Mouse (Mus musculus) telencephalon, adult 2 months (tissue): ENCODE measurements around the gene Epha10.
"Not testable (repeated sequence)": the region's sequence is repeated elsewhere in the genome, so short reads cannot be mapped to it uniquely, and the experiment has no call there.

Source experiments
- DNase-seq: peaks from one replicate; pipeline ENCODE4 v3.0.0-alpha.2; 2011; ENCODE audit warnings: low read depth, low spot score

Epha10 gene

DNA sequence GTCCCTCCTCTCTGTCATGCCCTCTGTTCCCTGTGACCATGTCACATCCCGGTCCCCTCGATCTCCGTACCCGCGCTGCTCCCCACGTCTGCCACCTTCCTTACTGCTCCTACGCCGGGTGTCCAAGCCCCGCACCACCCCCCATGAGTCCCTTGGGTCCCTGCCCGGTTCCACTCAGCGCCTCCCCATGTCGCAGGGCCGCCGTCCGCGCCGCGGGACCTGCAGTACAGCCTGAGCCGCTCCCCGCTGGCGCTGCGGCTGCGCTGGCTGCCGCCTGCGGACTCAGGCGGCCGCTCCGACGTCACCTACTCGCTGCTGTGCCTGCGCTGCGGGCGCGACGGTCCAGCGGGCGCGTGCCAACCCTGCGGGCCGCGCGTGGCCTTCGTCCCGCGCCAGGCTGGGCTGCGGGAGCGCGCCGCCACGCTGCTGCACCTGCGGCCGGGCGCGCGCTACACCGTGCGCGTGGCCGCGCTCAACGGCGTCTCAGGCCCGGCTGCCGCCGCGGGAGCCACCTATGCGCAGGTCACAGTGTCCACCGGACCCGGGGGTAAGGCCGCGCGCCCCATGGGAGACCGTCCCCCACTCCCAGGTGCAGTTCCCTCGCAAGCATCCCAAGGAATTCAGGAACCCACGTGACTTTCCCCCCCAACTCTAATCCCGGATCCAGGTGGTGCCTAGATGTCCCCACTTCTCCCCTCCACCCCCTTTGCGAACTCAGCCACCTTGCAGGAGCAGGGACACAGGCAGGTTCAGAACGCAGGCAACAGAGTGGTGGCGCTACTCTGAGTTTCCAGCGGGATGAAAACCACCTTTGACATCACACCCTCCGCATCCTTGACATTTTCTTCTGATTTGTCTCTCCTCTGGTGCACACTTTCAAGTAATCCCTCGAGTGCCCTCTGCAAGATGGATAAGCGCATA is 14.1 kb downstream of the Epha10 start:
- DNase-seq: no peak

DNA sequence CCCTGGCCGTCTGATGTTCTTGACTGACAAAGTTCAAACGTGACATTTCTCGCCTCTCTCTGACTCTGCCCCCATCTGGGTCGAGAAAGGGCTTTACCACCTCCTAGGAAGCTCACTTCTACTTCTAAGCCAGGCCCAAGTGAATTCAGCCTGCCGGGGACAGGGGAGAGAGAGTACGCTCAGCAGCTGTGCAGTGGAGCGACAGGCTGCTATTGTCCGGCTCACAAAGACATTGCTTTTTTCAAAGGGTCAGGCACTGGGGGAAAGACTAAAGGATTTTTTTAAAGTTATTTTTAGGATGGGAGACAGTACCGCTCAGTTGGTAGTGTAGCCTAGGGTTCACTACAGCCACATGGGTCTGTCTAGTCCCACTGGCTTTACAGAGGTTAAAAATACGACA is 17.7 kb downstream of the Epha10 start:
- DNase-seq: no peak

DNA sequence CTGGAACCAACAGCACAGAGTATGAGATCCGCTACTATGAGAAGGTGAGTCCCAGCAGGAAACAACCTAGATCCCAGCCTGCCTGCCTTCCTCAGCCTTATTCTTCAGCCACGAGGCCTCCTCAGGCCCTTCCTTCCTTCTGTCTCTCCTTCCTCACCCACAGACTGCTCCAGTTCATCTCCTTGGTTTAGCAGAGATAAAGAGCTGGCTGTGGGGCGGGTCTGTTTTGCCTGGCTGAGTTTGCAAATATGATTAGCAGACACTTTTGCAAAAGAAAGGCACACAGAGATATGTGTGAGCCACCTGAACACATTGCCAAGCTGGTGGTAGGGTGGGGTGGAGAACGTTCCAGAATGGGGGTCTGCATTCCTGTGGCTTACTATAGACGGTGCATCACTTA is 19.2 kb downstream of the Epha10 start:
- no peak for DNase-seq

DNA sequence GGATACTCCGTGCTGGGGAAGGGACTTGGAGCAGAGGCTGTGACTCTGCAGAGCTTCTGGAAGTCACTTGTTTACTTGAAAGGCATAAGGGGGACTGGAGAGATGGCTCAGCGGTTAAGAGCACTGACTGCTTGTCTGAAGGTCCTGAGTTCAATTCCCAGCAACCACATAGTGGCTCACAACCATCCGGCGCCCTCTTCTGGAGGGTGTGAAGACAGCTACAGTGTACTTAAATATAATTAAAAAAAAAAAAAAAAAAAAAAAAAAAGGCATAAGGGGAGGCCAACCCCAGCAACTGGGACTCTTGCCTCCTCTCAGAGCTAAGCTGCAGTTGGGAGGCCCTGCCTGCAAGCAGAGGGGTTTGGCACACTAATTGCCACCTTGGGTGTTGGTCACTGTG is 24.7 kb downstream of the Epha10 start:
- DNase-seq: no peak

DNA sequence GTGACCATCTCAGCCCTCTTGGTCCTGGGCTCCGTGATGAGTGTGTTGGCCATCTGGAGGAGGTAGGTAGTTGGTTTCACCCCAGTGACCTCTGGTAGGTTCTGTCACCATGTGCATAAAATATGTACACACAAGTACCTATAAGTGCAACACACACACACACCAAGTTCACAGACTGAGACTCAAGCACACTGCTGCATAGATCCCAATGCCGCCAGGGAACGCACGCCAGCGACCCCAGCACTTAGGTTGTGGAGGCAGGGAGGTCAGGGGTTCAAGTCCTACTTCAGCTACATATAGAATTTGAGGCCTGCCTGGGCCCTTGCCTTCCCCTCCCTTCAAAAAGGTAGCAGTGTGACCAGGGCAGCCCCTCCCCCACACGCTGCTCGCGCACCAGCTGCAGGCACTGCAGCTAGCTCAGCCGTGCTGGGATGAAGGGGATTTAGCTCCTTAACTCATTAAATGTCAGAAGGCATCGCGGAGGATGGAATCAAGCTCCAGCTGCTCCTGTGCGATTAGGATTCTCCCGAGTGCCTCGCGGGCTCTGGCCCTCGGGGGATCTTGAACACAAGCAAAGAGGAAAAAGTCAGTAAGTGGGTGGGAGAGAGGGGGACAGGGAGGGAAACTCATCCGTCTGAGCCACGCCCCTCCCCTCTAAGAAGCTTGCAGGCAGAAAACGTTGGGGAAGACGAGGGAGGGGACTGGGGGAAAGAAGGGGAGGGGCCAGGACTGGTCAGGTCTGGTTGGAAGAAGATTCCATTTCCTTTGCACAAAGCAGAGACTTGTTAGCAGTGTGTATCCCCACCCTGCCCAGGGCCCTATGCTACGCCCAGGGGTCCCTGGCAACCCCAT is 25.5 kb downstream of the Epha10 start:
- no peak for DNase-seq

DNA sequence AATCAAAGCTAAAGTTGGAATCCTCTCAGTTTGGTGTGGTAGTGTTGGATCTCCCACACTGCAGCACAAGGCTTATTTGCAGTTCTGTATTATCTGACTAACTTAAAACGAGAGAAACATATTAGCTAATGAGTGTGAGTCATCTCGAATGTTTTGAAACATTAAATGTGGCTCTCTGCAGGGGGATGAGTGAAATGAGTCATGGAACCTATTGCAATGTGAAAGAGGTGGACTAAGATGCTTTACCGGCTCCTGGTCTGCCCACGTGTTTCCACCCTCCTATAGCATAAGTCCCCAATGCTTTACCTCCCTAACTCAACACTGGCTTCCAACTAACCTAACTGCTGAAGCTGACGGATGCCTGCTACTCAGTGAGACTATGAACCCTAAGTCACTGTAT is 47.4 kb downstream of the Epha10 start:
- no peak for DNase-seq

DNA sequence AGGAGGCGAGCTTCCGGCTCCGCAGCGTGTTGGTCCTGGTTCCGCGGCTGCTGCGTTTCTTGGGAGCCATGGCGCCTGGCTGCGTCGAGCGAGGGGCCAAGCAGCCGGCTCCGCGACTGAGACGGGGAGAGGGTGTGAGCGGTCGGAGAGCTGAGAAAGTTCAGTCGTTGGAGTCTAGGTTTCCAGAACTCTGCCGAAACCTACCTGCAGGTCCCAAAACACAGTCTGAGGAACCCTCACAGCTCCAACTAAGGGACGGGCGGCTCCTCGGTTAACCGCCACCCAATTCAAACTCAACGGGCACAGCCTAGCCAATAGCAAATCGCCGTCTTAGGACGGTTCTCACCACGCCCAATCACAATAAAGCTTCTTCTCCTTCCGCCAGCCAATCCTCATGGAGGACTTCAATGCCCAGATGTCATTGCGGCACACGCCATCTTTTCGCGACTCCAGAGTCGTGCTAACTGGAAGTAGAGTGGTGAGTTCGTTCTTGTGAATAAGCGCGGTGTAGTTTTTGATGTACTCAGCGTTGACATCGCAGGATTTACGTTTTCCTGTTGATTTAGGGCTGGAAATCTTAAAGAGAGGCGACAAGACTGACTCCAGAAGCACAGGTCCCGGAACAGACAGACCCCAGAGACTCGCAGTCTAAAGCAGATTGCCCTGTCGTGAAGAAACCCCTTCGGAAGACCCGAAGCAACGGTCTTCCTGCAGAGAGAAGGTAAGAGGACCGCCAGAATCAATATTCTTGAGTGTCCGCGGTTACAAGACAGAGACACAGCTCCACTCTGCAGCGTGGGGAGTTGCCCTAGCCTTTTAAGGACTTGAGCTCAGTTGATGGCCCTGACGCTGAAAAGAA is 56.1 kb downstream of the Epha10 start, which contains the start of gene 9930104L06Rik:
TSS of gene 9930104L06Rik (plus strand) at position 436 of the 859 bp plus-strand sequence.
- DNase-seq: peak; percentile 98

DNA sequence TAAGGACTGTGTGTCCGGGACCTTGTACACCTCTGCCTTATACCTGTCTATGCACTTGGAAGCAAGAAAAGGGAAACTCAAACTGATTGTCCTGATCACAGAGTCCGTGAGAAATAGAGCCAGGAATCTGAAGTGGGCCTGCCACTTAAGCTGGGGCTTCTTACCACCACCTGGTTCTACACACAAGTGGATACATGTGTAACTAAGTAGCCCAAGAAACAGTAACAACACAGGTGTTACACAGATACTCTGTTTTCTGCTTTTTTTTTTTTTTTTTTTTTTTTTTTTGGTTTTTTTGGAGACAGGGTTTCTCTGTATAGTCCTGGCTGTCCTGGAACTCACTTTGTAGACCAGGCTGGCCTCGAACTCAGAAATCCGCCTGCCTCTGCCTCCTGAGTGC is 58.5 kb downstream of the Epha10 start, which contains the start of gene Cdca8:
TSS of gene Cdca8 (minus strand) at position 101 of the 400 bp plus-strand sequence.
- DNase-seq: not testable (repeated sequence)

DNA sequence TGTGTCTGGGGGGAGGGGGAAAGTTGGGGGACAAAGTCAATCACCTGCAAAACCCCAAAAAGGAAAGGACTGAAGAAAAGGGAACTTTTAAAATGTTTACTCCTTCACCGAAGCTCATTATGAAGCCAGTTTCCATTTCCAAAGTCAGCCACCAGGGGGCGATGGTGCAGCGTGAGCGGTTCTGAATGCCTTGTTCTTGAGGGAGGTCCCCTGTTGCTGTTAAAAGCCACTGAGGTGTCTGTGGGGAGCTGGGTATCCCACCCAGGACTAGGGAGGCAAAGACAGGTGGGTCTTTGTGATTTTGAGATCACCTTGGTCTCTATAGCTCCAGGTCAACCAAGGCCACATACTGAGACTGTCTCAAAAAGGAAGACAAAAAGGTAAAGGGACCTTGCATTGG is 62.3 kb downstream of the Epha10 start:
- DNase-seq: no peak

DNA sequence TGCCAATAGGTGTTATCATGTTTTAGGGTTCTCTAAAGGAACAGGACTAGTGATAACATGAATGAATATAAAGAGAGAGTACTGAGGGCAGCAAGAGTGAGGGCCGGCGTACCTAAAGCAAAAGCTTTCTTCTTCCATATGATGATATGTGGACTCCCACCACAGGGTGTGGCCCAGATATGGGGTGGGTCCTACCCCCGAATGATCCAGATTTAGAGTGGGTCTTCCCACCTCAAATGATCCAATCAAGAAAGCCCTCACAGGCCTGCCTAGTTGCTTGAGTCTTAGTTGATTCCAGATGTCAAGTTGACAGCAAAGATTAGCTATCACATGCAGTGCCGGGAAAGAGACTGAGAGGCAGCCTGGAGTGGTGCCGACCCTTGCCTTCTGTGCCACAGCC is 63.1 kb downstream of the Epha10 start:
- no peak for DNase-seq

DNA sequence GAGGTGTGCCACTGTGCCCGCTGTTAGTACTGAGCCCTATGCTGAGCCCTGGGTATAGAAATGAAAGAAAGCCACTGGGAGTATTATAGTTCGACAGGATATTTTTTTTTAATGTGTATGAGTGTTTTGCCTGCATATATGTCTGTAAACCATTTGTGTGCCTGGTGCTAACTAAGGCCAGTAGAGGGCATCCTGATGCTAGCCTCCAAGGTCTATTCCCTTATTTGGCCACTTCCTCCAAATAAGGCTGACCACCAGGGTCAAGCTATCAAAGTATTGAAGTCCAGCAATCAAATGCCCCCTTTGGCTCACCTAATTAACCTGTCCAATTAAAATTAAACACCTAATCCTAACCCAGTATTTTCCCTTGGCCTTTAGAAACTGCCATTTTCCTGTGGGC is 64.3 kb downstream of the Epha10 start:
- DNase-seq: no peak

DNA sequence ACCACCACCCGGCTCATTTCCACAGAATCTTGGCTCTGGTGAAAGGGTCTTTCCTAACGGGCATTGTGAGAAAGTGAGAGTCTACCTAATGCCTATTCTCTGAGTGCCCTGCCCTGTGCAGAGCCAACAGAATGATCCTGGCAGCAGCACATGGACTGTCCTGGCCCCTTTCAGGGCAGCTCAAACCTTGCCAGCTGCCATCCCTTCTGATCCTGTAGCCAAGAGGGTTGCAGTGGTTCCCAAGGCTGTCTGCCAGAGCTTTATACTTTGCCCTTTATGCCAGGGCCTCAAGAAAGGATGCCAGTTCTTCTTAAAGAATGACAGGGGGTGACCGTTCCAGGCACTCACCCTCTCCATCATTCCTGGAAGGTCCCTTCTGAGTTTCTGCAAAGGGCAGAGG is 68.8 kb downstream of the Epha10 start:
- DNase-seq: no peak

DNA sequence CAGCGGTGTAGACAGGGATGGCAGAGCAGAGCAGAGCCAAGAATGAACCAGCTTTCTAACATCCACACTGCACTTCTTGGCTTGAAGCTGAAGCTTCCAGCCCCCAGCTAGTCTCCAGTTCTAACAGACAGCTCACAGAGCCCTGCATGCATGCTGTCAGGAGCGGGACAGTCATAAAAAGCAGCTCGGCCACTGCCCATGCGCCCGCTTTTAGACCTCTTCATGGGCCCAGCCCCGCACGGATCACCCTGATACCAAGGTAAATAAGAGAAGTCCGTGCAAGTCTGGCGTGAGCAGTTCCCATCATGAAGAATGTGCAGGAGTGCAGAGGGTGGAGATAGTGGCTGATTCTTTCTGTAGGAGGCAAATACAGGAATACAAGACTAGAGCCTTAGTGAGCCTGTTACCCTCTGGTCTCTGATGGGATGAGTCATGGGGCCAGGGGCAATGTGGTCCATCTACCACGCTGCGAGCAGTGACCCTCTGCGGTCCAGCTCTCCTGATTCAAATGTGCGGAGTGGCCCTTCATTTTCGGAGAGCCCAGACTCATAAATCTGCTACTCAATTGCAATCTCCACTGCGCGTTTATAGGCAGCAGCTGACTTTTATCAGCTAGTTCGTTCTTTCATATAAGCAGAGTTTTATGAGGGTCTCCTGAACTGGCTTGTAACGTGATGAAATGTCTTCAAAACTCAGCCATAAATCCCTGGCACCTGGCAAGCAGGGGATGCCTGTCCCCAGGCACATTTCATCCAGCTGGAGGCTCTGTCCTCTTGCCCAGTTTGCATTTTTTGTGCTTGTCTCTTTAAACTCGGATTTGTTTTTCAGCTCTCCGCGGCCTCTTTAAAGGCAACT is 69.7 kb downstream of the Epha10 start:
- DNase-seq: no peak

DNA sequence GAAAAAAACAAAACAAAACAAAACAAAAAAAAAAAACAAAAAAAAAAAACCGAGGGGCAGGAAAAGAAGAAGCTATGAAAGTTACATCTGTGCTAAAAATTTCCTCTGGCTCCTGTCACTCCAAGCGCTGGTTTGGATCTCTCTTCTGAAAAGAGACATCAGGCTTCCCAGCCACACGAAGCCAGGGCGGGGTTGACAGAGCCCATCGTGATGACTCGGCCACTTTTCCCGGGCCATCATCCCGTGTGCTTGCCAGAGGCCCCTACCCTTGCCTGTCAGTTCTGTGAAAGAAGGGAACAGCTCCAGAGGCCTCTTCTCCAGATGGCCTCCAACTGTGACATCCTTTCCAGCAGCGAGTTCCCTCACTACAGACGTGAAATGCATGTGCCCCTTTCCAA is 70.3 kb downstream of the Epha10 start:
- no peak for DNase-seq

DNA sequence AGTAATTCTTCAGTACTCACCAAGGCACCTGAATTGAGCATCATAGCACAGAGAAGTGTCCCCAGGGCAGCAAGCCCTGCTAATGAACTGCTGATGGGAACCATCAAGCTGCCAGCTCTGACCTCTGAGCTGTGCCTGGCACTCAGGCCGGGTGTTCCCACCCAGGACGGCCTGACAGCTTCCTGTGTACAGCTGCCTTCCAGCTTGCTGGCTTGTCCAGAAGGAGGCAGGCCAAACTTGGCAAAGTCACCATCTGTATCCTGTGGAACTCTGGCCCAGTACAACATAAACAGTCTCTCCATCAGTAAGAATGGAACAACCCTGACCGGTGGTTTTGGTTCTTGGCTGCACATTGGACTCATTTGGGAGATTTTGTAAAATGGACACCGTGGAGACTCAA is 72.8 kb downstream of the Epha10 start:
- no peak for DNase-seq

DNA sequence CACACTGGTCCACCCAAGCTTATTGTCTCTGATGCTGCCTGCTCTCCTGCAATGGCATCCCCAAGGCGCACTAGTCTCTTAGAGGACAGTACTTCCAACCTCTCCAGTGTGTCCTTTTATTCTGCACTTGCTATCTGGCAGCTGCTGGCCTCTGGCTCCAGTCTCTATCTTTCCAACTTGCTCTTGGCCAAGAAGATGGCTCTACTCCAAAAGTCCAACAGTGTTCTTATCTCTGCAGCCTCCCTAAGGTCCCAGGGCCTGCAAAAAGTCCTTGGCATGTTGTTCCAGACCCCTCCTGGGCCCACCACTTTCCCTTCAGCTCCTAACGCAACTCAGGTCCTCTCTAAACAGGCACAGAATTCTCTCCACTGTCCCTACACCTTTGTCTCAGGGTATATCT is 76.6 kb downstream of the Epha10 start:
- no peak for DNase-seq

DNA sequence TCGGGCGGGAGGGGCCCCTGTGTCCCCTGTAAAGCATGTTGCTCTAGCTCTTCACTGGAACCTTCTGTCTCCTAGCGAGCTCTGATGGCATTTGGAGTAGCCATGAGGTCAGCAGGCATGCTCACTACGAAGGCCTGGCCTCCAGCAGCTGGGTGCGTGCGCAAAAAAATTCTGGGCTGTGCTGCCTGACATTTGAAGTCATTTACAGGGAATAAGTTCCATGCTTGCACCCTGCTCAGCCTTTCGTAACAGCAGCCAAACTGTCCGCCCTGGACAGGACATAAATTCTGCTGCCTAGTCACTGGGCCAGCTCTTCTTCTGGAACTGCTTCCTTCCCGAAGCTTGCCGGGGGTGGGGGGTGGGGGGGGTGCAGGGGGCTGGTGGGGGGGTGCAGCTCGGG is 78.4 kb downstream of the Epha10 start:
- DNase-seq: no peak

DNA sequence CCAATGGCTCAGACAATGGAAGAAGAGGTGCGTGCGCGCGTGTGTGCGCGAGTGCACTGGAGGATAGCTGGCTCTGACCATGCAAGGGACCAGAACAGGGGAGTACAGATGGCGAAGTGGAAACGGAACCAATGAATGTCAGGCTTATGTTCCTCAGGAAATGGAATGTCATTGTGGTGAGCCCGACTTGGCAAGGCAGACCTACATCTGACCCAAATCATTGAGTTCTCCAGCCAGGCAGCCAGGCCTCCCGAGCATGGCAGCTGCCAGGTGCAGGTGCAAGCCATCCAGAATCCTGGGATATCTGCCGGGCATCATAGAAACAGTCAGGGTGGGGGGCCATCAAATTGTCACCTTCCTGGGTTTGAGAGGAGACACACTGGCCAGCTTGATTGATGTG is 80.2 kb downstream of the Epha10 start:
- DNase-seq: no peak

DNA sequence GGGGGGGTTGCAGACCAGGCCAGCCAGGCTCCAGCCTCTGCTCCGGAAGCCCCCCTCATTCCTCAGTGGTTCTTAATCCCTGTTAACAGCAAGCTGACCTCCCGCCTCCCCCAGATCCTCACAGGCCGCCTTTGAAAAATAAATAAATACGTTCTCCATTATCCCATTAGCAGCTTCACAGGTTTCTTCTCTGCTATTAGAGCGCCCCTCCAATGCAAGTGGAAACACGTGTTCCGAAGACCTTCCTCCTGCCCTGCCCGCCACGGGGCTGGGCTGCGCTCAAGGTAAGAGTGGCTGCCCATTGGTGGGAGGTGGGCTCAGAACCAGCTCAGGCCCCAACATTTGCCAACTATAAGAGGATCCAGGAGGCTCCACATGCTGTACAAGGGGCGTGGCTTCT is 81.9 kb downstream of the Epha10 start:
- no peak for DNase-seq

DNA sequence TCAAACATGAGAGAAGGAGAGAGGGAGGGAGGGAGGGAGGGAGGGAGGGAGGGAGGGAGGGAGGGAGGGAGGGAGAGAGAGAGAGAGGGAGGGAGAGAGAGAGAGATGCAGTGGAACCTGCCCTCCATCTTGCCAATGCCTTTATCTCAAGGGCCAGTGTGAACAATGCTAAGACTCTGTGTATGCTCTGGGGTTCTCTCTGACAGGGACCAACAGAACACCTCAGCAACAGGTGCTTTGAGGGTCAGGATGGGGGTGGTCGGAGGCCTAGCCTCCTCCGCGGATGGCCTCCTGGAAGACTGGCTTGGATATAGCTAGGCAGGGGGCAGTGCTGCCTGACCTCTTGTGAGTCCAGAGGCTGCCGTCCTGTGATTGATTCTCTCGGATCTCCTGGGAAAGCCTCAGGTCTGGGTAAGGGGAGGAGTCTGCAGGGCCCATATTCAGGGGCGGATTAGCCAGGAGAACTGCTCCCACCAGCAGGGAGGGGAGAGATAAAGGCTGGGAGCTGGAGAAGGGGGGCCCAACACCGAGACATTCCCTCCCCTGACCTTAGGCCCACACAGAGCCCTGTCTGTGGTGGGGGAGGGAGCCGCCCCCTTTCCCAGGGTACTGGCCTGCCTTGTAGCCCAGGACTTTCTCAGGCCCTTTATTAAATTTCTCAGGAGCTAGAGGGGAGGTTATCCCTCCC is 84.4 kb downstream of the Epha10 start:
- DNase-seq: no peak
